Mouse (Mus musculus) heart, embryonic 11.5 days (tissue): ENCODE measurements at regions not wholly inside any gene's neighbourhood (a gene's known extent, or its start where the extent isn't known, plus 50 kb on each side); places are given as distances from the start of the nearest gene placed in this dataset.
A peak's percentile ranks its signal among the peaks of the same experiment; 100 is the strongest.

ENCODE experiments used
- ATAC-seq: fragments of 200-750 bp; cut with Nextera tagmentation; replicated peaks from 2 replicates; pipeline ENCODE4 v1.8.0; 2017; ENCODE audit warnings: moderate library complexity; ENCODE audit not compliant: insufficient number of reproducible peaks, low FRiP score, low TSS enrichment
- H3K27ac ChIP-seq: fragments of 300-500 bp; sonication (generic); 2 replicates; pipeline ENCODE4 v1.5.1; 2014; ENCODE audit warnings: mild to moderate bottlenecking, low read depth, low read length
- H3K27me3 ChIP-seq: fragments of 300-500 bp; sonication (generic); 2 replicates; pipeline ENCODE4 v1.6.1; 2014; ENCODE audit warnings: mild to moderate bottlenecking, low read length, mixed read lengths; ENCODE audit not compliant: control insufficient read depth, insufficient read depth
- H3K36me3 ChIP-seq: fragments of 300-500 bp; sonication (generic); 2 replicates; pipeline ENCODE4 v1.6.1; 2014; ENCODE audit warnings: mild to moderate bottlenecking, low read length, moderate library complexity, mixed read lengths; ENCODE audit not compliant: control insufficient read depth, insufficient read depth
- H3K4me1 ChIP-seq: fragments of 300-500 bp; sonication (generic); 2 replicates; pipeline ENCODE4 v1.6.1; 2014; ENCODE audit warnings: low read length; ENCODE audit not compliant: control insufficient read depth, insufficient read depth
- H3K4me2 ChIP-seq: fragments of 300-500 bp; sonication (generic); 2 replicates; pipeline ENCODE4 v1.6.1; 2014; ENCODE audit warnings: mild to moderate bottlenecking, moderate library complexity
- H3K4me3 ChIP-seq: fragments of 300-500 bp; sonication (generic); 2 replicates; pipeline ENCODE4 v1.5.1; 2014; ENCODE audit warnings: low read depth, low read length
- H3K9ac ChIP-seq: fragments of 300-500 bp; sonication (generic); 2 replicates; pipeline ENCODE4 v1.6.1; 2014; ENCODE audit warnings: mild to moderate bottlenecking, low read depth, low read length, moderate library complexity
- H3K9me3 ChIP-seq: fragments of 300-500 bp; sonication (generic); replicated peaks from 2 replicates; pipeline ENCODE4 v1.6.1; 2016; ENCODE audit warnings: low read length; ENCODE audit not compliant: control insufficient read depth
- WGBS: fragments of 180-500 bp; shearing (Covaris S2); extraction: QIAGEN DNeasy Blood & Tissue Kit; methylation state at CpG from one replicate; pipeline ENCODE4 v1.1.7; 2014; ENCODE audit not compliant: insufficient replicate concordance; 5-methylcytosine and 5-hydroxymethylcytosine counted together

GRCm38 (mm10) chr13:59886572-59886971 is 63.6 kb upstream of the Tut7 start:
- no peaks in the 10 kb centered on the region for H3K27me3 ChIP-seq
- H3K9ac ChIP-seq = no peak overlapping the region
- peaks cover 10% of the 10 kb centered on the region for H3K4me1 ChIP-seq
- peaks cover 4% of the 10 kb centered on the region; the same call in 1 of the 2 replicates for H3K9me3 ChIP-seq
- H3K4me2 ChIP-seq = no peak overlapping the region
- 62% methylated on average over 3 of the region's 3 CpGs for WGBS
- no peak for ATAC-seq
- H3K4me3 ChIP-seq = no peak overlapping the region
- no peak overlapping the region for H3K27ac ChIP-seq
- no peaks in the 10 kb centered on the region for H3K36me3 ChIP-seq

- WGBS = 44% methylated on average over 17 of the region's 19 CpGs
Observed at GRCm38 (mm10) chr13:59881989-59882784, 59.2 kb upstream of the Tut7 start.

GRCm38 (mm10) chr13:59880055-59880454 is 57.1 kb upstream of the Tut7 start:
- H3K4me1 ChIP-seq = no peaks in the 10 kb centered on the region
- 91% methylated on average over 3 of the region's 3 CpGs for WGBS
- H3K4me2 ChIP-seq = no peak overlapping the region
- no peaks in the 10 kb centered on the region for H3K9me3 ChIP-seq
- H3K9ac ChIP-seq = no peak overlapping the region
- no peak overlapping the region for H3K4me3 ChIP-seq
- H3K27ac ChIP-seq = no peak overlapping the region
- ATAC-seq = no peak
- H3K27me3 ChIP-seq = no peaks in the 10 kb centered on the region
- H3K36me3 ChIP-seq = no peaks in the 10 kb centered on the region

More at GRCm38 (mm10) chr13:59881989-59882784, 59.2 kb upstream of the Tut7 start:
- Histone ChIP-seq H3K4me3 (no peak overlapping the region), H3K27me3 (no peaks in the 10 kb centered on the region), H3K4me1 (no peaks in the 10 kb centered on the region), H3K36me3 (no peaks in the 10 kb centered on the region), H3K27ac (no peak overlapping the region), H3K4me2 (peak overlapping the region; percentile 16; the same call in 1 of the 2 replicates), H3K9me3 (peaks cover 4% of the 10 kb centered on the region; the same call in 1 of the 2 replicates), H3K9ac (no peak overlapping the region)
- no peak for ATAC-seq

- ATAC-seq = no peak
- 43% methylated on average over 2 of the region's 2 CpGs for WGBS
- Histone ChIP-seq H3K36me3 (no peaks in the 10 kb centered on the region), H3K4me2 (no peak overlapping the region), H3K9ac (no peak overlapping the region), H3K27me3 (no peaks in the 10 kb centered on the region), H3K9me3 (no peaks in the 10 kb centered on the region), H3K4me3 (no peak overlapping the region), H3K27ac (no peak overlapping the region), H3K4me1 (no peaks in the 10 kb centered on the region)
Observed at GRCm38 (mm10) chr13:59875637-59876036, 52.7 kb upstream of the Tut7 start.

- Histone ChIP-seq H3K9ac (no peak overlapping the region), H3K27me3 (no peaks in the 10 kb centered on the region), H3K4me1 (no peaks in the 10 kb centered on the region), H3K9me3 (no peaks in the 10 kb centered on the region), H3K27ac (no peak overlapping the region), H3K4me3 (no peak overlapping the region), H3K4me2 (no peak overlapping the region), H3K36me3 (no peaks in the 10 kb centered on the region)
- ATAC-seq = no peak
- WGBS = 71% methylated on average over 7 of the region's 7 CpGs
Observed at GRCm38 (mm10) chr13:59874137-59874931, 51.4 kb upstream of the Tut7 start.
